Mouse (Mus musculus) CD8-positive naive resting alpha-beta T cell, adult 2 months (primary cell): ENCODE results near the gene Il16.
"Not testable (repeated sequence)": the region's sequence is repeated elsewhere in the genome, so short reads cannot be mapped to it uniquely, and the experiment has no call there.

Experiments used
- DNase-seq, 2 experiments: peaks; one replicate each; pipeline ENCODE4 v3.0.0; 2022; ENCODE audit warnings: low read depth in 2 of 2, low spot score in 2 of 2

Gene Il16

GRCm38 (mm10) chr7:83736341-83737115 lies 9.0 kb downstream of the Il16 start:
- DNase-seq: no peak

GRCm38 (mm10) chr7:83735108-83735781 lies 10.3 kb downstream of the Il16 start:
- no peak for DNase-seq

GRCm38 (mm10) chr7:83734671-83735082 lies 10.8 kb downstream of the Il16 start:
- no peak for DNase-seq

- no peak for DNase-seq
These were observed 11.3 kb downstream of the Il16 start for GRCm38 (mm10) chr7:83734246-83734645.

GRCm38 (mm10) chr7:83732781-83733180 lies 12.7 kb downstream of the Il16 start:
- DNase-seq: no peak

GRCm38 (mm10) chr7:83731961-83732666 lies 13.4 kb downstream of the Il16 start:
- no peak for DNase-seq

- no peak for DNase-seq
These were observed 14.2 kb downstream of the Il16 start for GRCm38 (mm10) chr7:83731297-83731696.

GRCm38 (mm10) chr7:83726936-83727632 lies 18.4 kb downstream of the Il16 start:
- DNase-seq: no peak

GRCm38 (mm10) chr7:83725801-83726200 lies 19.7 kb downstream of the Il16 start:
- DNase-seq: no peak

- no peak for DNase-seq
These were observed 21.0 kb downstream of the Il16 start for GRCm38 (mm10) chr7:83724541-83724940.

GRCm38 (mm10) chr7:83723954-83724353 lies 21.6 kb downstream of the Il16 start:
- DNase-seq: no peak

GRCm38 (mm10) chr7:83723221-83723620 lies 22.3 kb downstream of the Il16 start:
- DNase-seq: no peak

- DNase-seq: no peak
These were observed 23.0 kb downstream of the Il16 start for GRCm38 (mm10) chr7:83722485-83722884.

- no peak for DNase-seq
These were observed 25.3 kb downstream of the Il16 start for GRCm38 (mm10) chr7:83720231-83720630.

- no peak for DNase-seq
These were observed 28.4 kb downstream of the Il16 start for GRCm38 (mm10) chr7:83717021-83717725.

GRCm38 (mm10) chr7:83713639-83714038 lies 31.9 kb downstream of the Il16 start:
- DNase-seq: no peak

- DNase-seq: not testable (repeated sequence)
These were observed 33.8 kb downstream of the Il16 start for GRCm38 (mm10) chr7:83711676-83712259.

- no peak for DNase-seq
These were observed 42.3 kb downstream of the Il16 start for GRCm38 (mm10) chr7:83703046-83703775.

- no peak for DNase-seq
These were observed 46.3 kb downstream of the Il16 start for GRCm38 (mm10) chr7:83699066-83699745.
